Mouse (Mus musculus): ENCODE measurements around the gene Crybg1.

DNA sequence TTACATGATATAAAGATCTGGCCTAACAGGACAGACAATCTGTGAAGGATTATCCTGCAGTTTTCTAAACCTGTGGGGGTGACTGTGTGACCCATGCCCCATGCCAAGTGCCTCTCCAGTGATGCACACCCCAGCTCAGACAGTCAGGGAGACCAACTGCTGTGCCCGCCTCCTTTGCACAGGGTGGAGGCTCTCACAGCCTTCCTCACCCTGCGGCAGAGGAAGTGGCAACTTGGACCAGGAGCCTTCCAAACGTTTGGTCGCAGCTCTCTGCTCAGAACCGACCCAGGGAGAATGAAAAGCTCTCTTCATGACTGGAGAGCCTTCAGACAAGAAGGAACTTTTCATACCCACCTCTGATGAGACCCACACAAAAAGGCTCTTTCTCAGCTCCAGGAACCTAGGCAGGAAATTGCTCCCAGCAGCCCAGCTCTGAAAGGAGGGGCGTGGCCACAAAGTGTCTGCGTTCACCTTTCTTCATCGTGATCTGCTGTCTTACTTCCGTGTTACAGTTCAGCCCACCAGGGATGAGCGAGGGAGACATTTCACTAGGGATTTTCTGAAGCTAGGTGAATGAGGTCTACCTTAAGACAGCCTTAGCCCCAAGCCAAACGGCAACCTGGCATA is 110.6 kb downstream of the Crybg1 start:
- TF ChIP-seq CTCF (IDR thresholded peaks at IDR 0.05; ENCODE audit: low read depth) (no peak), EP300 (IDR thresholded peaks at IDR 0.05; ENCODE audit: low read depth) (no peak)
